Mouse (Mus musculus) CD4-positive, CD25-positive, alpha-beta regulatory T cell (primary cell): ENCODE data around the gene Cela2a. TPM values are rescaled to one million over a fixed set of nuclear protein-coding genes. Genes with fewer than 3 reads are reported as not detected.

ENCODE experiments used
- polyA plus RNA-seq: library from polyadenylated mRNA; unstranded; fragments of 100-300 nt; shearing (Covaris generic); gene quantifications from one replicate; pipeline ENCODE4 v1.2.1, GENCODE M21; 2017

The Cela2a gene
- 0.47 TPM for polyA plus RNA-seq

DNA sequence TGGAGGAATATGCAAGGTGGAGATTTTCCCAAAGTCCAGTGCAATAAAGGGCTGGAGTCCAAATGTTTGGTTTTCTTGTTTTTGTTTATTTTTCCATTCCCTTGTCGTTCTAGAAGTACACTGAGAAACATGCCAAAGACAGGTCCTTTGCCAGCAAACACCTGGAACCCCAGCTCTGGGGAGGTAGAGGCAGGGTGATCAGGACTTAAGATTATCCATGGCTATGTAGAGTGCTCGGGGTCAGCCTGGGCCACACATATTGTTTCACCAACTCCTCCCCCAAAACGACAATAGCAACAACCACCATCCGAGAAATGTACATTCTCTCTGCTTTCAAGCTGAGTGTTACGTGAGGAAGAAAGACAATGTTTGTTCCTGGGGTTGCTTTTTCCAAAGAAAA, at the start of gene Cela2a:
Gene Cela2a (minus strand): TSS at position 101 of the 400 bp plus-strand sequence.

DNA sequence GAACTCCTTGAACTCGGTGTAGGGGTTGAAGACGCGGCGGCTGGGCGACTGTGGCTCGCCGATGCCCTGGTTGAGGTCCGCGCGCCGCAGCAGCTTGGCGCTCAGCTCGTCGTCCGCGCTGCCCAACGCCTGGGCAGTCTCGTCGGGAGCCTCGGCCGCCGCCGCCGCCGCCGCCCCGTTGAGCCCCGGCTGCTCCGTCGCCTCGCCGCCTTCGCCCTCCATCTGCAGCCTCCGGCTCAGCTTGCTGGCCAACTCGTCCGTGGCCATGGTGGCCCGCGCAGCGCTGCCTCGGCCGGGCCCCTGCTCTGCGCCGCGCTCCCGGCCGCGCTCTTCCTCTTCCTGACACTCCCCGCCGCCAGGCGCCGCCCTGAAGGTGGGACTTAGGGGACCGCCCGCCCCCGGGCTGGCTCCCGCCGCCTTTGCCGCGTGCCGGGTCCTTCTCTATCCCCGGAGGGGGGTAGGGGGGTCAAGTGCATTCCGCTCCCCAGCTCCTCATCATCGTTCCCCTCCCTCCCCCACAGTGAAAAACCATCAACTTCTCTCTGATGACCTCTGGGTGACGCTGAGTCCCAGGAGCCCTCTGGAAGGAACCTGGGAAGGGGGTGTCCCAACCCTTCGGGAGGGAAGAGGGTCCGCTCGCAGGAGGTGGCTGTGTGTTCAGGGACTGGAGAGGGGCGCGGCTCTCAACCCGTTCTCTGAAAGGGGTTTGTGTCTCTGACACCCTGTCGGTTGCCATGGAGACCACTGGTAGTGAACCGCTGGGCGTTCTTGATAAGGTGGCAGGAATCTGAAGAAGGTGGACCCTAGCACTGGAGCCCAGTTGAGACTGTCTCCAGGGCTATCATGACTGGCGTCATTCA, 48.9 kb upstream of the Cela2a start, which contains the start of gene Efhd2:
Gene Efhd2 (minus strand): TSS at position 320 of the 860 bp plus-strand sequence.

DNA sequence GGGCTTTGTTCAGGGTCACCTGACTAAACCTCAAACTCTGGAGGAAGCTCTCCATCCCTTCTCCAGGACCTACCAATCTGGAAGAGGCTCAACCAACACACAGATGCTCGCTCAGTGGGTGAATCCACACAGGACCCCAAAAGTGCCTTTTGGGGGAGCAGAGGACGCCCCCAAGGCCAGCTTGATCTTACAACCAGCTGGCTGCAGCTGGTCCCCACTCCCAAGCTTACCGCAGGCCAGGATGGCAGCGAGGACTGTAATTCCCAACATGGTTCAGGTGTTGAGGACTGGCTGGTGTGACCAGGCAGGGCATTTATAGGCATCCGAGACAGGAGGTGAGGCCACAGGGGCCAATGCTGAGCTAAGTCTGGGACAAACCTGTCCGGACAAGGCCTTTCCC, 20.0 kb upstream of the Cela2a start, which contains the start of gene Ctrc:
Gene Ctrc (minus strand): TSS at position 361 of the 400 bp plus-strand sequence.

DNA sequence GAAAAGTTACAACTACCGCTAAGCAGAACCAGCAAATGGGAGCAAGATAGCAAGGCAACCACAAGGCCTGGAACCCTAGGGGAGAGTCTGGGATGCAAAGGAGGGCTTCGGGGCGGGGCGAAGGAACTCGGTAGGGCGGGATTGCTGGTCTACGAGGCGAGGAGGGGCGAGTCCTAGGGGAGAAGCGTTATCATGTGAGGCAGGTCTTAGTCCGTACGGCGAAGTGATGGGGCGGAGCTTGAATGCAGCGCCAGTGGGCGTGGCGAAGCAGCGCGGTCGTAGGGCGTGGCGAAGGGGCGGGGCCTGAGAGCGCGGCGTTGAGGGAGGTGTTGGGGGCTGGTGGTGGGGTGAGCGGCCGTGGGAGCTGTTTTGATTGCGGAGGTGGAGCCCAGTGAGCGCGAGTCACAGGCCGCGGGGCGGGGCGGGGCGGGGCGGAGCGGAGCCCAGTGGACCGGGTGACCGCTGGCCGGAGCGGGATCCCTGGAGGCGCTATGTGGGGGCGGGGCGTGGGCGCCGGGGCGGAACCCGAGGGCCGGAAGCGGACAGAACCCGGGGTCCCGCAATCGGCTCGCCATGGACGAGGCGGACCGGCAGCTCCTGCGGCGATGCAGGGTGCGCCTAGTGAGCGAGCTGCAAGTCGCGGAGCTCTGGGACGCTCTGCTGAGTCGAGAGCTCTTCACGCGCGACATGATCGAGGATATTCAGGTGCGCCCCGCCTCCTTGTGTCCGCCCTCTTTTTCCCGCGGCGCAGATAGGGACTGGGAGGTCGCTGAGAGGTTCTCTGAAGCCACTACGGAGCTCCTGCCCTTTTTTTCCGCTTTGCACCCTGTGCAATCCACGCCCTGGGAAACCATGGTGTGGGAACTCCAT, 32.4 kb downstream of the Cela2a start, which contains the start of gene Casp9:
Gene Casp9 (plus strand): TSS at position 331 of the 870 bp plus-strand sequence.

DNA sequence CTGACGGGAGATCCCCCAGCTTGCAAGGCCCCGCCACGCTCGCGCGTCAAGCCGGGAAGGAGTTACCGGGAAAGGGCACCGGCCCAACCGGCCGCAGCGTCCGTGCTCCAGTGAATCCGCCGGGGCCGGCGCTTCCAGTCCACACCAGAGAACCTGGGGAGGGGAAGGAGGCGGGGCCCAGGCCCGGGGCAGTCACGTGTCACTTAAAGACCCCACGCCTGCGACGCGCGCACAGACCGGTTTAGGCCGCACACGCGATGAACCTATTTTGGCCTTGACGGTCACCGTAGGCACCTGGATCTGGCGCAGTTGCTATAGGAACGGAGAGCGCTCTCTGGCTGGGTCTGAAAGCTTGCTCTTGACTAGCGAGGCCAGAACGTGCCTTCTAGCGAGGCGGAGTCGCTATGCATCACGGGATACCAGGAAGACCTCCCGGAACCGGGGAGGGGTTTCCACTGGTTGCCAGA, 35.4 kb downstream of the Cela2a start, which contains the start of gene Dnajc16:
Gene Dnajc16 (minus strand): TSS at position 408 of the 467 bp plus-strand sequence.

Other genes starting within 250 kb of the Cela2a start
- gene Fblim1, start 220.1 kb downstream of the Cela2a start, polyA plus RNA-seq, result 0.19 TPM
- gene Tmem82, start 207.5 kb downstream of the Cela2a start, polyA plus RNA-seq, result 0.12 TPM
- gene Slc25a34, start 202.3 kb downstream of the Cela2a start, polyA plus RNA-seq, result not detected
- gene Plekhm2, start 161.3 kb downstream of the Cela2a start, polyA plus RNA-seq, result 11.3 TPM
- not detected for gene Rsc1a1, start 140.6 kb downstream of the Cela2a start, polyA plus RNA-seq
- gene Ddi2, start 102.7 kb downstream of the Cela2a start, polyA plus RNA-seq, result 25.9 TPM
- not detected for gene Agmat, start 79.5 kb downstream of the Cela2a start, polyA plus RNA-seq
- 4.5 TPM for gene Dnajc16, start 35.2 kb downstream of the Cela2a start, polyA plus RNA-seq
- 18.5 TPM for gene Casp9, start 32.5 kb downstream of the Cela2a start, polyA plus RNA-seq
- gene Ctrc, start 20.2 kb upstream of the Cela2a start, polyA plus RNA-seq, result not detected
- gene Efhd2, start 48.8 kb upstream of the Cela2a start, polyA plus RNA-seq, result 114 TPM
- 0.29 TPM for gene Fhad1, start 188.9 kb upstream of the Cela2a start, polyA plus RNA-seq